Mouse (Mus musculus): ENCODE data around the gene Olfr101. TPM values are rescaled to one million over a fixed set of nuclear protein-coding genes. Genes with fewer than 3 reads are reported as not detected.

The Olfr101 gene
- polyA plus RNA-seq, 1 experiment from 2014 or later = not detected

- Histone ChIP-seq H3K9me3 (ENCODE audit: control insufficient read depth, low read length) (no peaks in the 10 kb centered on the region), H3K27ac (ENCODE audit: low read depth) (no peak overlapping the region), H3K4me1 (replicated peaks; ENCODE audit: control insufficient read depth, insufficient read depth, low read length) (no peaks in the 10 kb centered on the region), H3K4me3 (ENCODE audit: low read depth, low read length) (peak overlapping the region; percentile 49), H3K27me3 (replicated peaks; ENCODE audit: control insufficient read depth, insufficient read depth, low read length) (no peaks in the 10 kb centered on the region), H3K9ac (ENCODE audit: low read length) (peak overlapping the region; percentile 35; the same call in 1 of the 2 replicates), H3K36me3 (ENCODE audit: control insufficient read depth, insufficient read depth, low read length) (no peaks in the 10 kb centered on the region), H3K4me2 (ENCODE audit: low read length) (peak overlapping the region; percentile 97)
- WGBS = 57% methylated on average over 8 of the region's 8 CpGs
- ATAC-seq (replicated peaks; ENCODE audit: low FRiP score, low TSS enrichment, low read depth) (peak; percentile 63; the same call in 1 of the 2 replicates), DNase-seq (ENCODE audit: low spot score) (peak; percentile 61)
Observed at GRCm38 (mm10) chr17:37270702-37271092, 33.4 kb downstream of the Olfr101 start.

- H3K9me3 ChIP-seq (ENCODE audit: control insufficient read depth, low read length) = no peaks in the 10 kb centered on the region
- no peak within 1 kb of the TSS for H3K27ac ChIP-seq (ENCODE audit: low read depth)
- DNase-seq (ENCODE audit: low spot score) (peak; percentile 99), ATAC-seq (replicated peaks; ENCODE audit: low FRiP score, low TSS enrichment, low read depth) (peak; percentile 97)
- peak within 1 kb of the TSS; percentile 35; the same call in 1 of the 2 replicates for H3K9ac ChIP-seq (ENCODE audit: low read length)
- H3K4me1 ChIP-seq (replicated peaks; ENCODE audit: control insufficient read depth, insufficient read depth, low read length) = no peaks in the 10 kb centered on the region
- H3K4me3 ChIP-seq (ENCODE audit: low read depth, low read length) = peak within 1 kb of the TSS; percentile 49
- H3K4me2 ChIP-seq (ENCODE audit: low read length) = peak within 1 kb of the TSS; percentile 97
- no peaks in the 10 kb centered on the region for H3K27me3 ChIP-seq (replicated peaks; ENCODE audit: control insufficient read depth, insufficient read depth, low read length)
- WGBS = 2% methylated on average over 26 of the region's 26 CpGs
- H3K36me3 ChIP-seq (ENCODE audit: control insufficient read depth, insufficient read depth, low read length) = no peaks in the 10 kb centered on the region
Observed at GRCm38 (mm10) chr17:37270058-37270701, 33.9 kb downstream of the Olfr101 start, which contains the start of gene H2-M3. TSS of gene H2-M3 (plus strand) at chr17:37270220.

- WGBS = 77% methylated on average over 1 of the region's 1 CpGs
- no peak for ATAC-seq (replicated peaks; ENCODE audit: low FRiP score, low TSS enrichment, low read depth)
- no peaks in the 10 kb centered on the region for H3K27me3 ChIP-seq (replicated peaks; ENCODE audit: control insufficient read depth, insufficient read depth, low read length)
- no peaks in the 10 kb centered on the region for H3K36me3 ChIP-seq (ENCODE audit: control insufficient read depth, insufficient read depth, low read length)
- H3K9me3 ChIP-seq (ENCODE audit: control insufficient read depth, low read length) = no peaks in the 10 kb centered on the region
- no peak within 1 kb of the TSS for H3K9ac ChIP-seq (ENCODE audit: low read length)
- H3K4me1 ChIP-seq (replicated peaks; ENCODE audit: control insufficient read depth, insufficient read depth, low read length) = no peaks in the 10 kb centered on the region
- no peak within 1 kb of the TSS for H3K27ac ChIP-seq (ENCODE audit: low read depth)
- DNase-seq (ENCODE audit: low spot score) = no peak
- H3K4me3 ChIP-seq (ENCODE audit: low read depth, low read length) = no peak within 1 kb of the TSS
- no peak within 1 kb of the TSS for H3K4me2 ChIP-seq (ENCODE audit: low read length)
Observed at GRCm38 (mm10) chr17:37263626-37264025, 40.5 kb downstream of the Olfr101 start, which contains the start of gene Olfr98. TSS of gene Olfr98 (minus strand) at chr17:37263749.

GRCm38 (mm10) chr17:37250544-37250943 lies 53.6 kb downstream of the Olfr101 start:
- no peak for ATAC-seq (replicated peaks; ENCODE audit: low FRiP score, low TSS enrichment, low read depth)
- Histone ChIP-seq H3K9me3 (ENCODE audit: control insufficient read depth, low read length) (no peaks in the 10 kb centered on the region), H3K4me3 (ENCODE audit: low read depth, low read length) (no peak overlapping the region), H3K4me1 (replicated peaks; ENCODE audit: control insufficient read depth, insufficient read depth, low read length) (no peaks in the 10 kb centered on the region), H3K36me3 (ENCODE audit: control insufficient read depth, insufficient read depth, low read length) (no peaks in the 10 kb centered on the region), H3K27me3 (replicated peaks; ENCODE audit: control insufficient read depth, insufficient read depth, low read length) (no peaks in the 10 kb centered on the region), H3K27ac (ENCODE audit: low read depth) (no peak overlapping the region), H3K9ac (ENCODE audit: low read length) (no peak overlapping the region), H3K4me2 (ENCODE audit: low read length) (no peak overlapping the region)
- 15% methylated on average over 1 of the region's 1 CpGs for WGBS
- DNase-seq (ENCODE audit: low spot score) = peak; percentile 57

- no peak for ATAC-seq (replicated peaks; ENCODE audit: low FRiP score, low TSS enrichment, low read depth)
- no peak for DNase-seq (ENCODE audit: low spot score)
- no peak overlapping the region for H3K27ac ChIP-seq (ENCODE audit: low read depth)
- H3K9me3 ChIP-seq (ENCODE audit: control insufficient read depth, low read length) = no peaks in the 10 kb centered on the region
- H3K36me3 ChIP-seq (ENCODE audit: control insufficient read depth, insufficient read depth, low read length) = no peaks in the 10 kb centered on the region
- H3K4me1 ChIP-seq (replicated peaks; ENCODE audit: control insufficient read depth, insufficient read depth, low read length) = no peaks in the 10 kb centered on the region
- H3K4me2 ChIP-seq (ENCODE audit: low read length) = no peak overlapping the region
- H3K4me3 ChIP-seq (ENCODE audit: low read depth, low read length) = no peak overlapping the region
- H3K9ac ChIP-seq (ENCODE audit: low read length) = no peak overlapping the region
- H3K27me3 ChIP-seq (replicated peaks; ENCODE audit: control insufficient read depth, insufficient read depth, low read length) = no peaks in the 10 kb centered on the region
Observed at GRCm38 (mm10) chr17:37249460-37249859, 54.7 kb downstream of the Olfr101 start.

Other genes with a start within 250 kb of the Olfr101 start
- 0.07 TPM in 1 of 2 replicates, not detected in the other for gene Olfr90, start 215.8 kb downstream of the Olfr101 start, polyA plus RNA-seq (2014; fragmentation: Nextera tagmentation; extraction: Ambion mirVana)
- not detected in 2 replicates for gene Olfr91, start 206.0 kb downstream of the Olfr101 start, polyA plus RNA-seq (2014; fragmentation: Nextera tagmentation; extraction: Ambion mirVana)
- gene Olfr92, start 184.2 kb downstream of the Olfr101 start, polyA plus RNA-seq (2014; fragmentation: Nextera tagmentation; extraction: Ambion mirVana) = not detected in 2 replicates
- not detected in 2 replicates for gene Olfr93, start 142.8 kb downstream of the Olfr101 start, polyA plus RNA-seq (2014; fragmentation: Nextera tagmentation; extraction: Ambion mirVana)
- gene Ubd, start 110.4 kb downstream of the Olfr101 start, polyA plus RNA-seq (2014; fragmentation: Nextera tagmentation; extraction: Ambion mirVana) = not detected in 2 replicates
- not detected in 2 replicates for gene Olfr94, start 103.3 kb downstream of the Olfr101 start, polyA plus RNA-seq (2014; fragmentation: Nextera tagmentation; extraction: Ambion mirVana)
- not detected in 2 replicates for gene Olfr95, start 91.2 kb downstream of the Olfr101 start, polyA plus RNA-seq (2014; fragmentation: Nextera tagmentation; extraction: Ambion mirVana)
- gene Olfr96, start 84.2 kb downstream of the Olfr101 start, polyA plus RNA-seq (2014; fragmentation: Nextera tagmentation; extraction: Ambion mirVana) = not detected in 2 replicates
- gene Olfr97, start 67.0 kb downstream of the Olfr101 start, polyA plus RNA-seq (2014; fragmentation: Nextera tagmentation; extraction: Ambion mirVana) = not detected in 2 replicates
- not detected in 2 replicates for gene Olfr98, start 40.6 kb downstream of the Olfr101 start, polyA plus RNA-seq (2014; fragmentation: Nextera tagmentation; extraction: Ambion mirVana)
- gene H2-M3, start 34.1 kb downstream of the Olfr101 start, polyA plus RNA-seq (2014; fragmentation: Nextera tagmentation; extraction: Ambion mirVana) = 4.6 and 5.4 TPM in 2 replicates
- not detected in 2 replicates for gene Olfr99, start 20.9 kb downstream of the Olfr101 start, polyA plus RNA-seq (2014; fragmentation: Nextera tagmentation; extraction: Ambion mirVana)
- gene Olfr102, start 12.7 kb upstream of the Olfr101 start, polyA plus RNA-seq (2014; fragmentation: Nextera tagmentation; extraction: Ambion mirVana) = not detected in 2 replicates
- gene Olfr103, start 35.4 kb upstream of the Olfr101 start, polyA plus RNA-seq (2014; fragmentation: Nextera tagmentation; extraction: Ambion mirVana) = not detected in 2 replicates
- not detected in 2 replicates for gene Olfr104-ps, start 55.3 kb upstream of the Olfr101 start, polyA plus RNA-seq (2014; fragmentation: Nextera tagmentation; extraction: Ambion mirVana)
- gene Olfr105-ps, start 74.7 kb upstream of the Olfr101 start, polyA plus RNA-seq (2014; fragmentation: Nextera tagmentation; extraction: Ambion mirVana) = not detected in 2 replicates
- gene Olfr106-ps, start 86.1 kb upstream of the Olfr101 start, polyA plus RNA-seq (2014; fragmentation: Nextera tagmentation; extraction: Ambion mirVana) = not detected in 2 replicates
- not detected in 2 replicates for gene Olfr107, start 94.9 kb upstream of the Olfr101 start, polyA plus RNA-seq (2014; fragmentation: Nextera tagmentation; extraction: Ambion mirVana)
- gene Olfr108, start 141.2 kb upstream of the Olfr101 start, polyA plus RNA-seq (2014; fragmentation: Nextera tagmentation; extraction: Ambion mirVana) = not detected in 2 replicates
- not detected in 2 replicates for gene Olfr109, start 154.6 kb upstream of the Olfr101 start, polyA plus RNA-seq (2014; fragmentation: Nextera tagmentation; extraction: Ambion mirVana)
- not detected in 2 replicates for gene H2-M2, start 179.2 kb upstream of the Olfr101 start, polyA plus RNA-seq (2014; fragmentation: Nextera tagmentation; extraction: Ambion mirVana)
- gene Olfr110, start 188.2 kb upstream of the Olfr101 start, polyA plus RNA-seq (2014; fragmentation: Nextera tagmentation; extraction: Ambion mirVana) = not detected in 2 replicates
- gene Olfr111, start 203.7 kb upstream of the Olfr101 start, polyA plus RNA-seq (2014; fragmentation: Nextera tagmentation; extraction: Ambion mirVana) = not detected in 2 replicates

All from intestine, embryonic 14.5 days (tissue).